Mouse (Mus musculus): ENCODE data around the gene Smok3b. TPM values are rescaled to one million over a fixed set of nuclear protein-coding genes. Genes with fewer than 3 reads are reported as not detected.

Gene Smok3b
- polyA plus RNA-seq, 1 experiment from 2014 or later, result not detected

- DNase-seq (ENCODE audit: low spot score), result no peak
- Histone ChIP-seq H3K27me3 (ENCODE audit: low read depth, poor library complexity, severe bottlenecking) (no peaks in the 10 kb centered on the region), H3K27ac (replicated peaks) (no peak overlapping the region), H3K9me3 (replicated peaks) (no peaks in the 10 kb centered on the region), H3K4me3 (no peak overlapping the region), H3K36me3 (peaks cover 51% of the 10 kb centered on the region), H3K4me1 (peaks cover 14% of the 10 kb centered on the region)
- WGBS, result 95% methylated on average over 6 of the region's 6 CpGs
Observed at GRCm38 (mm10) chr5:138089108-138089551, 67.9 kb downstream of the Smok3b start.

DNA sequence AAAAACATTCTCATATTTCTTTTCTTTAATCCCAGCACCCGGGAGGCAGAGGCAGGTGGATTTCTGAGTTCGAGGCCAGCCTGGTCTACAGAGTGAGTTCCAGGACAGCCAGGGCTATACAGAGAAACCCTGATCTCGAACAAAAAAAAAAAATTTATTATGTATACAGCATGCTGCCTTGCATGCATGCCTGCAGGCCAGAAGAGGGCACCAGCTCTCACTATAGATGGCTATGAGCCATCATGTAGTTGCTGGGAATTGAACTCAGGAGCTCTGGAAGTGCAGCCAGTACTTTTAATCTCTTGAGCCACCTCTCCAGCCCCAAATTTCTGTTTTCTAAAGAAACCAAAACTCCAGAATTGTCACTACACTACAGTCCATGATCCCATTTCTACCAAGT lies 69.0 kb downstream of the Smok3b start:
- H3K4me1 ChIP-seq, result peaks cover 14% of the 10 kb centered on the region
- no peaks in the 10 kb centered on the region for H3K27me3 ChIP-seq (ENCODE audit: low read depth, poor library complexity, severe bottlenecking)
- H3K4me3 ChIP-seq, result no peak overlapping the region
- WGBS, result 93% methylated on average over 3 of the region's 3 CpGs
- no peak overlapping the region for H3K27ac ChIP-seq (replicated peaks)
- peak; percentile 18 for DNase-seq (ENCODE audit: low spot score)
- peaks cover 62% of the 10 kb centered on the region for H3K36me3 ChIP-seq
- H3K9me3 ChIP-seq (replicated peaks), result no peaks in the 10 kb centered on the region

DNA sequence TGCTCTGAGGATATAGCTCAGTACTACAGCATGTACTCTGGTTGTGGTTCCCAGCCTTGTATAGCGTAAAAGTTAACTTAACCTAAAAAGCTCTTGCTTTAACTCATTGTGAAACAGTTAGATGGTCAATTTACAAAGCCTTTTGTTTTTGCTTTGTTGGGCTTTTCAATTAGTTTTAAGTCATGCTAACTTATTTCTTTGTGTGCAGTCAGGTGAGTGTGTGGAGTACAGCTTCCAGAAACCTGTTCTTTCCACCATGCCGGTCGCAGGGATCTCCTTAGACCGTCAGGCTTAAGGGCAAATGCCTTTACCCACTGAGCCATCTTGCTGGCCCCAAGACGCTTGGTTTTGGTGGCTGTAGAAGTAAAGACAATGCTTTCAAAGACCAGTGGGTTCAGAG lies 69.5 kb downstream of the Smok3b start:
- Histone ChIP-seq H3K36me3 (peaks cover 67% of the 10 kb centered on the region), H3K9me3 (replicated peaks) (no peaks in the 10 kb centered on the region), H3K27ac (replicated peaks) (no peak overlapping the region), H3K4me3 (no peak overlapping the region), H3K4me1 (peaks cover 14% of the 10 kb centered on the region), H3K27me3 (ENCODE audit: low read depth, poor library complexity, severe bottlenecking) (no peaks in the 10 kb centered on the region)
- DNase-seq (ENCODE audit: low spot score), result no peak
- 96% methylated on average over 5 of the region's 5 CpGs for WGBS

- no peak overlapping the region for H3K27ac ChIP-seq (replicated peaks)
- DNase-seq (ENCODE audit: low spot score), result no peak
- peaks cover 78% of the 10 kb centered on the region for H3K36me3 ChIP-seq
- H3K27me3 ChIP-seq (ENCODE audit: low read depth, poor library complexity, severe bottlenecking), result no peaks in the 10 kb centered on the region
- no peaks in the 10 kb centered on the region for H3K4me1 ChIP-seq
- H3K9me3 ChIP-seq (replicated peaks), result no peaks in the 10 kb centered on the region
- H3K4me3 ChIP-seq, result no peak overlapping the region
- WGBS, result 96% methylated on average over 4 of the region's 4 CpGs
Observed at GRCm38 (mm10) chr5:138092771-138093170, 71.5 kb downstream of the Smok3b start.

- WGBS, result 97% methylated on average over 6 of the region's 6 CpGs
- H3K27ac ChIP-seq (replicated peaks), result no peak overlapping the region
- no peak overlapping the region for H3K4me3 ChIP-seq
- no peaks in the 10 kb centered on the region for H3K4me1 ChIP-seq
- H3K9me3 ChIP-seq (replicated peaks), result no peaks in the 10 kb centered on the region; the same call in 1 of the 2 replicates
- no peaks in the 10 kb centered on the region for H3K27me3 ChIP-seq (ENCODE audit: low read depth, poor library complexity, severe bottlenecking)
- DNase-seq (ENCODE audit: low spot score), result no peak
- peaks cover 78% of the 10 kb centered on the region for H3K36me3 ChIP-seq
Observed at GRCm38 (mm10) chr5:138094474-138094873, 73.2 kb downstream of the Smok3b start.

Other genes with a start within 250 kb of the Smok3b start
- 62.6 and 63.9 TPM in 2 replicates for gene Ppp1r35, start 242.6 kb upstream of the Smok3b start, polyA plus RNA-seq (2016; fragmentation: Nextera tagmentation; extraction: Ambion mirVana)
- 11.7 and 12.5 TPM in 2 replicates for gene Mepce, start 233.8 kb upstream of the Smok3b start, polyA plus RNA-seq (2016; fragmentation: Nextera tagmentation; extraction: Ambion mirVana)
- gene Zcwpw1, start 233.6 kb upstream of the Smok3b start, polyA plus RNA-seq (2016; fragmentation: Nextera tagmentation; extraction: Ambion mirVana), result 13.8 and 16.1 TPM in 2 replicates
- gene Pilra, start 185.1 kb upstream of the Smok3b start, polyA plus RNA-seq (2016; fragmentation: Nextera tagmentation; extraction: Ambion mirVana), result 0.19 and 1.1 TPM in 2 replicates
- gene Pilrb1, start 163.3 kb upstream of the Smok3b start, polyA plus RNA-seq (2016; fragmentation: Nextera tagmentation; extraction: Ambion mirVana), result not detected in 2 replicates
- gene Pilrb2, start 149.6 kb upstream of the Smok3b start, polyA plus RNA-seq (2016; fragmentation: Nextera tagmentation; extraction: Ambion mirVana), result not detected in 2 replicates
- gene Cyp3a13, start 99.8 kb upstream of the Smok3b start, polyA plus RNA-seq (2016; fragmentation: Nextera tagmentation; extraction: Ambion mirVana), result not detected in 2 replicates
- 0.02 and 0.05 TPM in 2 replicates for gene Gjc3, start 58.3 kb upstream of the Smok3b start, polyA plus RNA-seq (2016; fragmentation: Nextera tagmentation; extraction: Ambion mirVana)
- not detected in 2 replicates for gene Azgp1, start 39.9 kb upstream of the Smok3b start, polyA plus RNA-seq (2016; fragmentation: Nextera tagmentation; extraction: Ambion mirVana)
- not detected in 2 replicates for gene Smok3a, start 168 bp upstream of the Smok3b start, polyA plus RNA-seq (2016; fragmentation: Nextera tagmentation; extraction: Ambion mirVana)
- not detected in 2 replicates for gene Smok3c, start 31.8 kb downstream of the Smok3b start, polyA plus RNA-seq (2016; fragmentation: Nextera tagmentation; extraction: Ambion mirVana)
- gene Zkscan1, start 63.7 kb downstream of the Smok3b start, polyA plus RNA-seq (2016; fragmentation: Nextera tagmentation; extraction: Ambion mirVana), result 23.1 and 31.1 TPM in 2 replicates
- gene Zscan21, start 95.5 kb downstream of the Smok3b start, polyA plus RNA-seq (2016; fragmentation: Nextera tagmentation; extraction: Ambion mirVana), result 105 and 114 TPM in 2 replicates
- gene Zfp113, start 134.3 kb downstream of the Smok3b start, polyA plus RNA-seq (2016; fragmentation: Nextera tagmentation; extraction: Ambion mirVana), result 42.6 and 46.7 TPM in 2 replicates
- 369 and 387 TPM in 2 replicates for gene Cops6, start 139.6 kb downstream of the Smok3b start, polyA plus RNA-seq (2016; fragmentation: Nextera tagmentation; extraction: Ambion mirVana)
- gene Ap4m1, start 150.6 kb downstream of the Smok3b start, polyA plus RNA-seq (2016; fragmentation: Nextera tagmentation; extraction: Ambion mirVana), result 27.8 and 28.5 TPM in 2 replicates
- gene Mcm7, start 151.0 kb downstream of the Smok3b start, polyA plus RNA-seq (2016; fragmentation: Nextera tagmentation; extraction: Ambion mirVana), result 376 and 423 TPM in 2 replicates
- 138 and 146 TPM in 2 replicates for gene Taf6, start 166.0 kb downstream of the Smok3b start, polyA plus RNA-seq (2016; fragmentation: Nextera tagmentation; extraction: Ambion mirVana)
- gene Cnpy4, start 166.1 kb downstream of the Smok3b start, polyA plus RNA-seq (2016; fragmentation: Nextera tagmentation; extraction: Ambion mirVana), result 54.4 and 58.2 TPM in 2 replicates
- gene Mblac1, start 172.9 kb downstream of the Smok3b start, polyA plus RNA-seq (2016; fragmentation: Nextera tagmentation; extraction: Ambion mirVana), result 10.3 and 10.5 TPM in 2 replicates
- not detected in 2 replicates for gene Nxpe5, start 204.5 kb downstream of the Smok3b start, polyA plus RNA-seq (2016; fragmentation: Nextera tagmentation; extraction: Ambion mirVana)
- gene Lamtor4, start 234.1 kb downstream of the Smok3b start, polyA plus RNA-seq (2016; fragmentation: Nextera tagmentation; extraction: Ambion mirVana), result 47.9 and 48.5 TPM in 2 replicates
- gene BC037034, start 242.6 kb downstream of the Smok3b start, polyA plus RNA-seq (2016; fragmentation: Nextera tagmentation; extraction: Ambion mirVana), result 6.9 and 7.3 TPM in 2 replicates